Mouse (Mus musculus) MEL (cell line): ENCODE measurements around the gene Wdr19. TPM values are rescaled to one million over a fixed set of nuclear protein-coding genes. Genes with fewer than 3 reads are reported as not detected.

Source experiments
- DNase-seq: peaks from one replicate; pipeline ENCODE4 v3.0.0; 2011; ENCODE audit warnings: low read depth, low spot score
- H3K27ac ChIP-seq: 2 replicates; pipeline ENCODE4 v1.5.1; 2012; ENCODE audit warnings: low read depth, mild to moderate bottlenecking, control low read depth, low read length, moderate library complexity; ENCODE audit not compliant: control insufficient read depth
- H3K27me3 ChIP-seq, 2 experiments: fragments of 150-350 bp in 1 of 2; sonication (generic) in 1 of 2; 2 replicates each; pipeline ENCODE4 v1.6.1; 2012; ENCODE audit warnings: low read length in 2 of 2, mild to moderate bottlenecking in 2 of 2, improper control_type of control experiment in 1 of 2, moderate library complexity in 1 of 2; ENCODE audit not compliant: insufficient read depth in 2 of 2, control insufficient read depth in 1 of 2
- H3K36me3 ChIP-seq, 2 experiments: 2 replicates each; pipeline ENCODE4 v1.6.1; 2012 to 2014; ENCODE audit warnings: low read length in 2 of 2, improper control_type of control experiment in 1 of 2, inconsistent platforms in 1 of 2, mild to moderate bottlenecking in 1 of 2; ENCODE audit not compliant: insufficient read depth in 2 of 2, control insufficient read depth in 1 of 2
- H3K4me1 ChIP-seq, 2 experiments: fragments of 150-350 bp in 1 of 2; sonication (generic) in 1 of 2; 2 replicates each; pipeline ENCODE4 v1.6.1; 2012; ENCODE audit warnings: low read length in 2 of 2, improper control_type of control experiment in 1 of 2, mild to moderate bottlenecking in 1 of 2; ENCODE audit not compliant: insufficient read depth in 2 of 2, control insufficient read depth in 1 of 2
- H3K4me3 ChIP-seq, 2 experiments: fragments of 150-350 bp in 1 of 2; sonication (generic) in 1 of 2; 2 replicates each; pipeline ENCODE4 v1.5.1; 2012; ENCODE audit warnings: low read depth in 2 of 2, low read length in 2 of 2, mild to moderate bottlenecking in 2 of 2, moderate library complexity in 2 of 2, control low read depth in 1 of 2, improper control_type of control experiment in 1 of 2; ENCODE audit not compliant: control insufficient read depth in 1 of 2, insufficient read depth in 1 of 2
- H3K79me2 ChIP-seq: 2 replicates; pipeline ENCODE4 v1.6.1; 2012; ENCODE audit warnings: mild to moderate bottlenecking, low read length, moderate library complexity; ENCODE audit not compliant: control insufficient read depth, poor library complexity, insufficient read depth
- H3K9ac ChIP-seq: 2 replicates; pipeline ENCODE4 v1.6.1; 2012; ENCODE audit warnings: low read depth, mild to moderate bottlenecking, control low read depth, low read length, moderate library complexity; ENCODE audit not compliant: control insufficient read depth, poor library complexity, severe bottlenecking
- H3K9me3 ChIP-seq: fragments of 150-350 bp; sonication (generic); replicated peaks from 2 replicates; pipeline ENCODE4 v1.6.1; 2012; ENCODE audit warnings: mild to moderate bottlenecking, low read length, improper control_type of control experiment, moderate library complexity; ENCODE audit not compliant: insufficient read depth
- BHLHE40 ChIP-seq: IDR thresholded peaks from 2 replicates; pipeline ENCODE4 v1.6.1; 2012; ENCODE audit warnings: low read depth, mild to moderate bottlenecking, inconsistent platforms, low read length, improper control_type of control experiment, borderline replicate concordance
- CHD2 ChIP-seq: IDR thresholded peaks from 2 replicates; pipeline ENCODE4 v1.6.1; 2011; ENCODE audit warnings: low read length, improper control_type of control experiment
- CTCF ChIP-seq, 3 experiments: IDR thresholded peaks in 2 of 3; conservative IDR thresholded peaks in 1 of 3; 2 replicates each; pipeline ENCODE4 v1.5.1; 2011 to 2012; ENCODE audit warnings: low read length in 3 of 3, low read depth in 2 of 3, mild to moderate bottlenecking in 2 of 3, improper control_type of control experiment in 1 of 3, inconsistent platforms in 1 of 3, mixed read lengths in 1 of 3, moderate library complexity in 1 of 3; ENCODE audit not compliant: control insufficient read depth in 1 of 3, insufficient read depth in 1 of 3, poor library complexity in 1 of 3, severe bottlenecking in 1 of 3
- E2F4 ChIP-seq: IDR thresholded peaks from 2 replicates; pipeline ENCODE4 v1.6.1; 2011; ENCODE audit warnings: low read depth, low read length, improper control_type of control experiment, borderline replicate concordance
- JUND ChIP-seq: IDR thresholded peaks from 2 replicates; pipeline ENCODE4 v1.6.1; 2011; ENCODE audit warnings: low read depth, mild to moderate bottlenecking, improper control_type of control experiment, low read length
- MAX ChIP-seq: IDR thresholded peaks from 2 replicates; pipeline ENCODE4 v1.6.1; 2011; ENCODE audit warnings: low read length, improper control_type of control experiment
- MEF2A ChIP-seq: IDR thresholded peaks from 2 replicates; pipeline ENCODE4 v1.6.1; 2014; ENCODE audit warnings: low read depth, mild to moderate bottlenecking, inconsistent platforms, low read length, improper control_type of control experiment; ENCODE audit not compliant: poor library complexity, insufficient replicate concordance, severe bottlenecking; ENCODE audit errors: extremely low read depth
- POLR2A ChIP-seq, 2 experiments: IDR thresholded peaks; 2 replicates each; pipeline ENCODE4 v1.6.1; 2011 to 2012; ENCODE audit warnings: low read length in 2 of 2, mild to moderate bottlenecking in 2 of 2, control low read depth in 1 of 2, improper control_type of control experiment in 1 of 2, low read depth in 1 of 2, moderate library complexity in 1 of 2; ENCODE audit not compliant: control insufficient read depth in 1 of 2, insufficient read depth in 1 of 2, poor library complexity in 1 of 2
- POLR2AphosphoS5 ChIP-seq: IDR thresholded peaks from 2 replicates; pipeline ENCODE4 v1.6.1; 2012; ENCODE audit warnings: low read depth, borderline replicate concordance, mild to moderate bottlenecking, inconsistent platforms, low read length, moderate library complexity, mixed read lengths
- UBTF ChIP-seq: IDR thresholded peaks from 2 replicates; pipeline ENCODE4 v1.6.1; 2012; ENCODE audit warnings: low read depth, mild to moderate bottlenecking, inconsistent platforms, low read length, improper control_type of control experiment, moderate library complexity, borderline replicate concordance; ENCODE audit not compliant: insufficient read depth
- USF1 ChIP-seq: IDR thresholded peaks from 2 replicates; pipeline ENCODE4 v1.6.1; 2014; ENCODE audit warnings: low read depth, mild to moderate bottlenecking, inconsistent platforms, low read length, improper control_type of control experiment, moderate library complexity
- USF2 ChIP-seq, 2 experiments: IDR thresholded peaks; 2 replicates each; pipeline ENCODE4 v1.6.1; 2011 to 2012; ENCODE audit warnings: improper control_type of control experiment in 2 of 2, low read length in 2 of 2, borderline replicate concordance in 1 of 2, inconsistent platforms in 1 of 2, low read depth in 1 of 2, mild to moderate bottlenecking in 1 of 2; ENCODE audit not compliant: insufficient read depth in 1 of 2
- ZKSCAN1 ChIP-seq: IDR thresholded peaks from 2 replicates; pipeline ENCODE4 v1.6.1; 2012; ENCODE audit warnings: low read depth, mild to moderate bottlenecking, inconsistent platforms, low read length, improper control_type of control experiment, moderate library complexity
- ZMIZ1 ChIP-seq: IDR thresholded peaks from 2 replicates; pipeline ENCODE4 v1.6.1; 2012; ENCODE audit warnings: low read depth, mild to moderate bottlenecking, inconsistent platforms, low read length, improper control_type of control experiment, moderate library complexity
- polyA plus RNA-seq, 2 experiments: library from polyadenylated mRNA; stranded (reverse) in 1 of 2; unstranded in 1 of 2; fragments of >175 nt in 1 of 2; fragments of >200 nt in 1 of 2; gene quantifications; 2 replicates each; pipeline versions ENCODE4 v1.2.1 to v1.2.4; 2012; ENCODE audit warnings: low replicate concordance in 2 of 2, low read depth in 1 of 2; ENCODE audit not compliant: insufficient read length in 2 of 2, insufficient read depth in 1 of 2, missing spikeins in 1 of 2
- total RNA-seq: library from RNA; depleted of rRNA; stranded (reverse); fragments of 300-350 nt; gene quantifications from 2 replicates; pipeline ENCODE4 v1.2.3, GENCODE M21; 2012

Gene Wdr19
- total and polyA plus RNA-seq, 3 experiments: 0.27 to 0.81 TPM; not detected in 1

DNA sequence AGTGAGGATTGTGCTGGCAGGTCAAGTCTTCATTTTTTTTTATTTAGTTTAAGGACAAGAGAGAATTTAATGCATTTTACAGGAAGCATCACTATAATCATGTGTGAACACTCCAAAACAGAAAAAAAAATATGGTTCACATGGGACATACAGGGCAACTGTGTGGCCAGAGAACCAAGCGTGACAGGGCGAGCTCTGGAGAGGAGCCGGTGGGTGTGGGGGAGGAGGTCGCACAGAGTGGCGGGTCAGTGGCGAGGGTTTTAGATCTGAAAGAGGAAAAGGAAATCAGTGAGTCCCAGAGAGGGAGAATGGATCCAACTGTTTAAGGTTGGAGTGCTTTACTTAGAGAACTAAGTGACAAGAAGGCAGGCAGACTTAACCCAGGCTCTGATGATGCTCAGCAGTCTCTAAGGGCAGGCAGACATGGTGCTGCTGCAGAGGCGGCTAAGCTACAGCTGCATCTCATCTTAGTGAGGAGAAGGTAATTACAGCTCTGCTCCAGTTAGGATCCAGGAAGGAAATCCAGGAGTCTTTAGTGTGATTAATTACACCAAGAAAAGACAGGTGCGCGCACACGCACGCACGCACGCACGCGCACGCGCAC is 35.9 kb upstream of the Wdr19 start:
- no peaks in the 10 kb centered on the region for H3K27me3 ChIP-seq
- no peaks in the 10 kb centered on the region for H3K9me3 ChIP-seq
- DNase-seq: no peak
- no peak overlapping the region for H3K27ac ChIP-seq
- no peaks in the 10 kb centered on the region for H3K4me1 ChIP-seq
- TF ChIP-seq ZMIZ1 (no peak), E2F4 (no peak), MAX (no peak), UBTF (no peak)
- H3K79me2 ChIP-seq: no peaks in the 10 kb centered on the region
- H3K36me3 ChIP-seq: no peaks in the 10 kb centered on the region
- no peak overlapping the region for H3K4me3 ChIP-seq
- H3K9ac ChIP-seq: no peak overlapping the region

DNA sequence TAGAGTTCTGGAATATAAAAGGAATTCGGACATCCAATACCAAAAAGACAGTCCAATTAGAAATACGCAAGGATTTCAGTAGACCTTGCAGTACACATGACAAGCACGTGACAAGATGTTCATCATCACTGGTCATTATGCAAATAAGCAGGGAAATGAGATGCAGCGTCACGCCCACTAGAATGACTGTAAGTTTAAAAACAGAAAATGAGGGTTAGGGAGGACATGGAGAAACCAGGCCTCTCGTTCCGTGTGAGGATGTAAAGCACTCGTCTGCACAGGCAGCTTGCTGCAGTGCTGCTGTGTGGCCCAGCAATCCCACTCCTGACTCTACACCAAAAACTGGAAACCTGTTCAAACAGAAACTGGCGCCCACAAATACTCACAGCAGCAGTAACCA is 29.3 kb upstream of the Wdr19 start:
- Histone ChIP-seq H3K27me3 (no peaks in the 10 kb centered on the region), H3K27ac (no peak overlapping the region), H3K4me3 (no peak overlapping the region), H3K36me3 (no peaks in the 10 kb centered on the region), H3K4me1 (no peaks in the 10 kb centered on the region), H3K79me2 (no peaks in the 10 kb centered on the region), H3K9ac (no peak overlapping the region), H3K9me3 (no peaks in the 10 kb centered on the region)
- no peak for DNase-seq
- no peak for TF ChIP-seq BHLHE40
- TF ChIP-seq POLR2A (IDR thresholded peaks at IDR 0.05; ENCODE audit: control insufficient read depth in 1 of 2, insufficient read depth in 1 of 2, low read depth in 1 of 2, low read length in 2 of 2, poor library complexity in 1 of 2): no peak
- no peak for TF ChIP-seq CTCF (IDR thresholded peaks at IDR 0.05 in 2 of 3, conservative IDR thresholded peaks at IDR 0.05 in 1 of 3; ENCODE audit: control insufficient read depth in 1 of 3, insufficient read depth in 1 of 3, low read depth in 2 of 3, low read length in 3 of 3, poor library complexity in 1 of 3, severe bottlenecking in 1 of 3)
- no peak for TF ChIP-seq USF1
- no peak for TF ChIP-seq ZKSCAN1
- no peak for TF ChIP-seq MEF2A
- TF ChIP-seq UBTF: no peak
- TF ChIP-seq JUND: no peak
- TF ChIP-seq CHD2: no peak
- no peak for TF ChIP-seq USF2 (IDR thresholded peaks at IDR 0.05; ENCODE audit: borderline replicate concordance in 1 of 2, insufficient read depth in 1 of 2, low read depth in 1 of 2, low read length in 2 of 2)
- TF ChIP-seq POLR2AphosphoS5: no peak
